Mouse (Mus musculus): ENCODE measurements around the gene Myo1g. TPM values are rescaled to one million over a fixed set of nuclear protein-coding genes. Genes with fewer than 3 reads are reported as not detected.

The Myo1g gene
- polyA plus RNA-seq, 1 experiment, result 10.3 TPM

- 0 out of 2 replicates have a peak, but pooled peaks cover 3% of the 10 kb centered on the region for H3K4me1 ChIP-seq (ENCODE audit: control insufficient read depth, insufficient read depth, low read length)
- no peak overlapping the region for H3K27ac ChIP-seq (ENCODE audit: insufficient read depth, low read depth, low read length)
- DNase-seq, result no peak
- no peak overlapping the region for H3K4me3 ChIP-seq (ENCODE audit: insufficient read depth, low read depth, low read length)
- peaks cover 6% of the 10 kb centered on the region for H3K36me3 ChIP-seq (ENCODE audit: control insufficient read depth, insufficient read depth, low read length)
- 89% methylated on average over 8 of the region's 8 CpGs for WGBS
- no peaks in the 10 kb centered on the region for H3K27me3 ChIP-seq (replicated peaks; ENCODE audit: control insufficient read depth, insufficient read depth, low read length)
- no peak for TF ChIP-seq POLR2A (IDR thresholded peaks at IDR 0.05; ENCODE audit: low read depth, low read length)
- no peak for TF ChIP-seq CTCF (conservative IDR thresholded peaks at IDR 0.05; ENCODE audit: insufficient read depth, insufficient read length, low read depth, low read length)
These were observed 3.6 kb upstream of the Myo1g start for GRCm38 (mm10) chr11:6524165-6524879.

- DNase-seq, result no peak
- no peak for TF ChIP-seq CTCF (conservative IDR thresholded peaks at IDR 0.05; ENCODE audit: insufficient read depth, insufficient read length, low read depth, low read length)
- TF ChIP-seq POLR2A (IDR thresholded peaks at IDR 0.05; ENCODE audit: low read depth, low read length), result no peak
- Histone ChIP-seq H3K36me3 (ENCODE audit: control insufficient read depth, insufficient read depth, low read length) (peaks cover 6% of the 10 kb centered on the region), H3K4me3 (ENCODE audit: insufficient read depth, low read depth, low read length) (no peak overlapping the region), H3K27ac (ENCODE audit: insufficient read depth, low read depth, low read length) (no peak overlapping the region), H3K4me1 (ENCODE audit: control insufficient read depth, insufficient read depth, low read length) (0 out of 2 replicates have a peak, but pooled peaks cover 3% of the 10 kb centered on the region), H3K27me3 (replicated peaks; ENCODE audit: control insufficient read depth, insufficient read depth, low read length) (no peaks in the 10 kb centered on the region)
- 47% methylated on average over 1 of the region's 1 CpGs for WGBS
These were observed 2.9 kb upstream of the Myo1g start for GRCm38 (mm10) chr11:6523662-6524088.

GRCm38 (mm10) chr11:6522782-6523525, 2.2 kb upstream of the Myo1g start:
- Histone ChIP-seq H3K4me3 (ENCODE audit: insufficient read depth, low read depth, low read length) (no peak overlapping the region), H3K36me3 (ENCODE audit: control insufficient read depth, insufficient read depth, low read length) (peaks cover 6% of the 10 kb centered on the region), H3K27ac (ENCODE audit: insufficient read depth, low read depth, low read length) (no peak overlapping the region), H3K4me1 (ENCODE audit: control insufficient read depth, insufficient read depth, low read length) (0 out of 2 replicates have a peak, but pooled peaks cover 3% of the 10 kb centered on the region), H3K27me3 (replicated peaks; ENCODE audit: control insufficient read depth, insufficient read depth, low read length) (no peaks in the 10 kb centered on the region)
- DNase-seq, result no peak
- WGBS, result 75% methylated on average over 9 of the region's 9 CpGs
- TF ChIP-seq POLR2A (IDR thresholded peaks at IDR 0.05; ENCODE audit: low read depth, low read length) (no peak), CTCF (conservative IDR thresholded peaks at IDR 0.05; ENCODE audit: insufficient read depth, insufficient read length, low read depth, low read length) (no peak)

- no peak for TF ChIP-seq CTCF (conservative IDR thresholded peaks at IDR 0.05; ENCODE audit: insufficient read depth, insufficient read length, low read depth, low read length)
- TF ChIP-seq POLR2A (IDR thresholded peaks at IDR 0.05; ENCODE audit: low read depth, low read length), result no peak
- Histone ChIP-seq H3K27me3 (replicated peaks; ENCODE audit: control insufficient read depth, insufficient read depth, low read length) (no peaks in the 10 kb centered on the region), H3K4me1 (ENCODE audit: control insufficient read depth, insufficient read depth, low read length) (no peaks in the 10 kb centered on the region), H3K4me3 (ENCODE audit: insufficient read depth, low read depth, low read length) (no peak overlapping the region), H3K36me3 (ENCODE audit: control insufficient read depth, insufficient read depth, low read length) (peaks cover under 1% of the 10 kb centered on the region; the same call in 1 of the 2 replicates), H3K27ac (ENCODE audit: insufficient read depth, low read depth, low read length) (no peak overlapping the region)
- DNase-seq, result no peak
- 75% methylated on average over 11 of the region's 11 CpGs for WGBS
These were observed 1.2 kb downstream of the Myo1g start for GRCm38 (mm10) chr11:6519491-6520033.

- Histone ChIP-seq H3K27me3 (replicated peaks; ENCODE audit: control insufficient read depth, insufficient read depth, low read length) (no peaks in the 10 kb centered on the region), H3K27ac (ENCODE audit: insufficient read depth, low read depth, low read length) (no peak overlapping the region), H3K4me3 (ENCODE audit: insufficient read depth, low read depth, low read length) (no peak overlapping the region), H3K36me3 (ENCODE audit: control insufficient read depth, insufficient read depth, low read length) (no peaks in the 10 kb centered on the region), H3K4me1 (ENCODE audit: control insufficient read depth, insufficient read depth, low read length) (no peaks in the 10 kb centered on the region)
- WGBS, result 50% methylated on average over 7 of the region's 7 CpGs
- DNase-seq, result no peak
- TF ChIP-seq POLR2A (IDR thresholded peaks at IDR 0.05; ENCODE audit: low read depth, low read length) (no peak), CTCF (conservative IDR thresholded peaks at IDR 0.05; ENCODE audit: insufficient read depth, insufficient read length, low read depth, low read length) (no peak)
These were observed 5.9 kb downstream of the Myo1g start for GRCm38 (mm10) chr11:6514837-6515236.

- Histone ChIP-seq H3K27me3 (replicated peaks; ENCODE audit: control insufficient read depth, insufficient read depth, low read length) (no peaks in the 10 kb centered on the region), H3K4me1 (ENCODE audit: control insufficient read depth, insufficient read depth, low read length) (no peaks in the 10 kb centered on the region), H3K27ac (ENCODE audit: insufficient read depth, low read depth, low read length) (no peak overlapping the region), H3K4me3 (ENCODE audit: insufficient read depth, low read depth, low read length) (no peak overlapping the region), H3K36me3 (ENCODE audit: control insufficient read depth, insufficient read depth, low read length) (no peaks in the 10 kb centered on the region)
- WGBS, result 59% methylated on average over 1 of the region's 1 CpGs
- TF ChIP-seq CTCF (conservative IDR thresholded peaks at IDR 0.05; ENCODE audit: insufficient read depth, insufficient read length, low read depth, low read length), result no peak
- TF ChIP-seq POLR2A (IDR thresholded peaks at IDR 0.05; ENCODE audit: low read depth, low read length), result no peak
- DNase-seq, result no peak
These were observed 12.4 kb downstream of the Myo1g start for GRCm38 (mm10) chr11:6508269-6508876.
